Mouse (Mus musculus): ENCODE measurements around the gene Tcf21.

Tcf21 gene

GRCm38 (mm10) chr10:22819871-22820590, at the start of gene Tcf21:
TSS of gene Tcf21 (minus strand) at chr10:22820174.
- DNase-seq (ENCODE audit: low spot score in 2 of 2): no peak

DNA sequence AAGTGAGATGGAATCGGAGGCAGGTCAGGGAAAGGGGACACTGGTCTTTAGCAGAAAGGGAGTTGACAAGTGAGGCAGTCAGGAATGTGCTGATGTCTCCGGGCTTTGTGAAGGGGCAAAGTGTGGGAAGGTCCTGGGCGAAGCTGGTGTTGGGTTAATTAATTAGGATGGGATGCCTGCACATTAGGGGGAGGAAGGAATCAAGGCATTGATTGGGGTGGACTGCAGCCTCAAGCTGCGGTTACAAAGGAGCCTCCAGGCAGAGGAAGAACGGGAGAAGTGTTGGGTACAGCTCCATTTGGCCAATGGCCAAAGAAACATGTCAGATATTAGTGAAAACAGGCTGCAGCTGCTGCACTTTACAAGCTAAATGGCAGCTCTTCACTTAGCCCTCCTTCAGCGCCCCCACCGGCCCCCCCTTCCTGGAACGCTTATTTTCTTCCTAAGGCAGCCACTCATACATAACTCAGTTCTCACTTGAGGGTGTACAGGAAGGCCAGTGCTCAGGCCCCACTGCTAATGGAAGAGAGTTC, 48.5 kb upstream of the Tcf21 start:
- DNase-seq (ENCODE audit: low spot score in 2 of 2): no peak

GRCm38 (mm10) chr10:22867210-22867609, 47.2 kb upstream of the Tcf21 start:
- no peak for DNase-seq (ENCODE audit: low spot score in 2 of 2)

GRCm38 (mm10) chr10:22858111-22858510, 38.1 kb upstream of the Tcf21 start:
- DNase-seq (ENCODE audit: low spot score in 2 of 2): no peak

GRCm38 (mm10) chr10:22854330-22854729, 34.4 kb upstream of the Tcf21 start:
- DNase-seq (ENCODE audit: low spot score in 2 of 2): no peak

- DNase-seq (ENCODE audit: low spot score in 2 of 2): no peak
These were observed 25.4 kb upstream of the Tcf21 start for GRCm38 (mm10) chr10:22845351-22845750.

- DNase-seq (ENCODE audit: low spot score in 2 of 2): no peak
These were observed 24.8 kb upstream of the Tcf21 start for GRCm38 (mm10) chr10:22844731-22845130.

DNA sequence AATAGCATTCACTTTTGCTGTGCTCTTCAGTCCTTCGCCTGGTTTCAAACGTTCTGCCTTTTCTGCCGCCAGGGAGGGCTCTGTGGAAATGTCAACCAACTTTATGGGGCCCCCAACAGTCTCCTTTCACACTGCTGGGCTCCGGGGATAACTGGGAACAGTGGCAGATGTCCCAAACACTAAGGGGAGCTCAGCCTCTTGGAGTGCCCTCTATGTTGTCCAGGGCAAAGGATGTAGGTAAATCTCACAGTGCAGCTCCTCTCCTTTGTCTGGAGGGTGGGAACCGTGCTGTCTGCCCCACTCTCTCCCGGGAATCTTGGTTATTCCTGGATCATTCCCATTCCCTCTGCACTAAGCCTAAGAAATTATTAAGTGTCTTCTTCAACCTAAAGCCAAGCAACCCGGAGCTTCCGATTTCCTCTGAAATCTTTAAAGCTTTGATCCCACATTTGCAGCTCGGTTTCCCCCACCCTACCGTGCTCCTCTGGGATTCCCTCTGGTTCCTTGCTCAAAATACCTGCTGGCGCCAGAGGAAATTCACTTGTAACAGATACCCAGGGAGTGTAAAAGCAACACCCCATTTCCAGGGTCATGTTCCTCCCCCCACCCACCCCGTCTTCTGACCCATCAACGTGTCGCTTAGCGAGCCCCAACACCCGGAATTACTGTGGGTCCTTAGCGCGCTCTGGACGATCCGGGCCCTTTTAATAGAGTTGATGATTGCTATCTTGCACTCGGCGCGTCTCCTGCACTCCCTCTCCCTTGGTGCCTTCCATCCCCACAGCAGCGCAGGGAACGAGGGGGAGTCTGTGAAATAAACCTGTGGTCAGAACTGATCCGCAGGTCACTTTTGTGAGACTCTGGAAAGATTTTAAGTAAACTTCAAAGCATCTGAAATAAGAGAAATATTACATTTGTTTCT, 23.7 kb upstream of the Tcf21 start:
- no peak for DNase-seq (ENCODE audit: low spot score in 2 of 2)

DNA sequence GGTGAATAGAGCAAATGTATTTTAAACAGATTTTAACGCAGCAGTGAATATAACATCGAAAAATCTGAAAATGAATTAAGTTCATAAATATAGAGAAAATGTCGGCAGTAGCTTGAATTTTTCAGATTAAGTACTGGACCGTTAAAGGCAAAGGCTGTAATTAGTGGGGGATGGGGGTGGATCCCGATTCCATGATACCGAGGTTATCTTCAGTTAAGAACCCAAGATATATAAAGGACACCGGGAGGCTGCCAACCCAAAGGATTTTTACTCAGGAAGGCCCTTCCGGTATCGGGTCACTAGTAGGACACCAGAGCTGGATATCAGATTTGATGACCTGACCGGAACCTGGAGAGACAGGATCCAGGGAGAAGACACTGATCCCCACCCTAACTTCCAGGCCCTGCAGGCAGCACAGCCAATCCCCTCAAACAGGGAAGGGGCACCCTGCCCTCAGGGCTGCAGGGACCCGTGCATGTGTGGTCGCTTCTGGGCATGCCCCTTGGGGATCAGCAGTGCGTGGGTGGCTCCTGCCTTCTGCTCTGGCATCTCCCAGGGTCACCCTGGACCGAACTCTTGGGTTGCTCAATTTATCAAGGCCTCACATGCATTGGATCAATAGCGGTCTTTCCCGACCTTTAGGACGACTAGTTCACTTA, 22.9 kb upstream of the Tcf21 start:
- no peak for DNase-seq (ENCODE audit: low spot score in 2 of 2)

- no peak for DNase-seq (ENCODE audit: low spot score in 2 of 2)
These were observed 22.1 kb upstream of the Tcf21 start for GRCm38 (mm10) chr10:22842113-22842512.

GRCm38 (mm10) chr10:22826244-22826643, 6.3 kb upstream of the Tcf21 start:
- DNase-seq (ENCODE audit: low spot score in 2 of 2): no peak

DNA sequence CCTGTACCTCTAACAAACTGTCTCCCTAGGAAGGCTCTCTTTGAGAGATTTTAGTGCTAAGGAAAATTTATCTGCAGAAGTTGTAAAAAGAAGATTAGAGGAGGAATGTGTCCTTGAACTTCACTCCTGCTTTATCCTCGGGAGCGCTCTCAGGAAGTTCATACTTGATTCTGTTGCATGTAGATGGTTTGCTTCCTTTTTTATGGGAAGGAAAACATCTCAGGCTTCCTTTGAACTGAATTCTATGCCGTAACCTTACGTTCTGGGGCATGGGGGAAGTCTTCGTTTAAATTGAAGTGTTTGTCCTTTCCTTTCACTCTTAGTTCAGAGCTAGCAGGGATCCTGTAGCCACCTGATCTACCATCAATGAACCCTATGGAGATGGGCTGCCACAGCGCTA, 2.9 kb upstream of the Tcf21 start:
- no peak for DNase-seq (ENCODE audit: low spot score in 2 of 2)

DNA sequence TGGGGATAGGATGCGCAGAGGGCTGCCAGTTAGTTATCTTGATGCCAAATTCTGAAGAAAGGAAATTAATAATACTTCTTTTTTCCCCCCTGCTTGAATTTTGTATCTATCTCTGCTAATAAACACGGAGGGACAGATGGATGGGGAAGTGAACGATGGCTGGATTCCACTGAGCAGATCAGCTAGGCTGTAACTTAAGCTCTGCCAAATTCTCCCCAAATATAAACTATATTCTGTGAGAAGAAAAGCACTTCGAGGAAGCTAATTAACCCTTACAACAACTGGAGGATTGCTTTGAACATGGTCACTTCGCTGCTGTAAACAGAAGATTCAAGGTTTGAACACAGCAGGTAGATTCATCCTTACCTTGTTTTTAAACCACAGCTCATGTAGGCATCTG, 2.5 kb upstream of the Tcf21 start:
- DNase-seq (ENCODE audit: low spot score in 2 of 2): no peak

DNA sequence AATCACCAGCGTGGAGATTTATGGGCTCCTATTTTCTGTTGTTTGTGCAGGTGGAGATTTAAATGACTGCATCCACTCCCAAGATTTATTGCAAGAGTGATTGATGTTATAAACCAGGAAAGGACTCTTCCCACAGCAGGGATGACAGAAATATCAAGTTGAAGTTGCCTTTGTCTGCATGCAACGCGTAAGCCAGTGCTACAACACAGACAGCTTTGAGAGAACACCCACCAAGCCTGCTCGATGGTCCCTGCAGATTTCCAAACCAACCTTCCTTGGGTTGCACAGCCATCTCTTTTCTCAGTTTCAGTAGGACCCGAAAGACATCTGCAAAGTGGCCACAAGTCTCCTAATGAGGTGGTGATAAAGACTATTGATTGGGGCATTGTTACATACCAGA, 1.7 kb upstream of the Tcf21 start:
- no peak for DNase-seq (ENCODE audit: low spot score in 2 of 2)

DNA sequence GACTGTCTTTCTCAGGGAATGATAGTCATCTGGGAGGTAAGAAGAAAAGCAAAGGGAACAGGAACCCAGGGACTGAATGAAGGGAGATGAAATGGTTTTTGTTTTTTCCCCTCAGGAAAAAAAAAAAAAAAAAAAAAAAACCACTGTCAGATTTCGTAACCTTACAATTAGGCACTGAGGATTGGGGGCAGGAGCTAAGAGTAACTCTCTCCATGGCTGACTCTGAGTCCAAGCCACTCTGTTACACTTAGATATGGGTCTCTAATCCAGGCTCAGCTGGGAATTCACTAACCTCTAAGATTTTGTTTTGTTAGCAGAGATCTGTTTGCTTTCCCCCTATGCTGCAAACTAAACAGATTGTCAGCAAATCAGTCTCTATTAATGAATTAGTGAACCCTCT, 1.3 kb upstream of the Tcf21 start:
- no peak for DNase-seq (ENCODE audit: low spot score in 2 of 2)

- no peak for DNase-seq (ENCODE audit: low spot score in 2 of 2)
These were observed 867 bp upstream of the Tcf21 start for GRCm38 (mm10) chr10:22820841-22821240.

DNA sequence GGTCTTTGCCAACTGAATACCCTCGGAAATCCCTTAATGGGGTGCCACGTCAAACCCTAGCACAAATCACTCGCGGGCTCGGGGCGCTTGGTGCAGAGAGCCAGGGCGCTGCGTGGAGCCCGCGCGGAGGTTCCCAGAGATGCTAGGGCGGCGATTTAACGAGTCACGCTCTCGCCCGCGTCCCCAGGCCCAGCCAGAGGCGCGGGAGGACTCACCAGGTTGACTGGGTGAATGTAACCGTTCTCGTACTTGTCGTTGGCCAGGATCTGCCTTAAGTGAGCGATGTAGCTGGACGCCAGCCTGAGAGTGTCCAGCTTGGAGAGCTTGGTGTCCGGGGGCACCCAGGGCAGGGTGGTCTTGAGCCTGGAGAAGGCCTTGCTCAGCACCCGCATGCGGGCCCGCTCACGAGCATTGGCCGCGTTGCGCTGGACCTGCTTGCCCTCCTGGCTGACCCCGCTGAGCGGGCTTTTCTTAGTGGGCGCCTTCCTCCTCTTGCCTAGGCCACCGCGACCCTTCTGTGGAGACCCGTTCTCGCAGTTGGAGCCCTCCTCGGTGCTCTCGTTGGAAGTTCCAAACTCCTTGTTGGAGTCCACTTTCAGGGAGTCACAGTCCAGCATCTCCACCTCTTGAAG, 619 bp downstream of the Tcf21 start:
- DNase-seq (ENCODE audit: low spot score in 2 of 2): no peak

GRCm38 (mm10) chr10:22818600-22819238, 1.3 kb downstream of the Tcf21 start:
- DNase-seq (ENCODE audit: low spot score in 2 of 2): no peak

DNA sequence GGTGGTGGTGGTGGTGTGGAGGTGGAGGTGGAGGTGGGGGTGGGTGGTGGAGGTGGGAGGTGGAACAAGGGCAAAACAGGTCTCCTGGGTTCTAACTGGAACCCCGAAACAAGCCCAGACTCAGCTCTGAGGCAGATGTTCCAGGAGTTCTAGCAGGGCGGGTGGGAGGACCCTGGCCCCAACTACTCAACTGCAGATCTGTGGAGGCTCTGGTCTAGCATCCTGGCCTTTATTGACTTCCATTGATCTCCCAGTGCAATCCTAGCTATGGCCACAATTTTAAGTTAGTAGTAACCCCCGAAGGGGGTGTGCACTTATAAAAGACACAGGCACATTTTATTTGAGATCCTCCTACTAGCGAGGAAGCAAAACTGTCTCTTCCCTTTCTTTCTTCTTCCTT, 2.0 kb downstream of the Tcf21 start:
- DNase-seq (ENCODE audit: low spot score in 2 of 2): no peak

DNA sequence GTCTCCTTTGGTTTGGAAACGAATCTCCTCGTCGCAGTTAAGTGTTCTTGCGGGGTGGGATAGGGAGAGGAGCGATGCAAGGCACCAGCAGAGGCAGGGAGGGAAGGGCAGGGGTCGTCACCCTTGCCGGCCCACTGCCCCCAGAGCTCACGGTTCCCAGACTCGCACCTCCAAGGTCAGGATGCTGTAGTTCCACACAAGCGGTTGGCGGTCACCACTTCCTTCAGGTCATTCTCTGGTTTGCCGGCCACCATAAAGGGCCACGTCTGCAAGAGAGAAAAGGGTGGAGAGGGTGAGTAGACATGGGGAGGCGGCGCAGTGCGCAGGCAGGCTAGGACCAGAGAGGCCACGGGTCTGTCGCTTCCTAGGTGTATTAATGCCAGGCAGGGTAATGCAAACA, 2.4 kb downstream of the Tcf21 start:
- DNase-seq (ENCODE audit: low spot score in 2 of 2): no peak

GRCm38 (mm10) chr10:22816237-22816762, 3.7 kb downstream of the Tcf21 start:
- no peak for DNase-seq (ENCODE audit: low spot score in 2 of 2)
